Mouse (Mus musculus) heart, embryonic 10.5 days (tissue): ENCODE measurements around the gene Mpp4. TPM values are rescaled to one million over a fixed set of nuclear protein-coding genes. Genes with fewer than 3 reads are reported as not detected.

ENCODE experiments used
- DNase-seq: peaks from one replicate; pipeline ENCODE4 v3.0.0-alpha.2; 2017; ENCODE audit warnings: low spot score
- H3K27ac ChIP-seq: fragments of 300-500 bp; sonication (generic); 2 replicates; pipeline ENCODE4 v1.5.1; 2016; ENCODE audit warnings: mild to moderate bottlenecking
- H3K27me3 ChIP-seq: fragments of 300-500 bp; sonication (generic); 2 replicates; pipeline ENCODE4 v1.6.1; 2016; ENCODE audit warnings: mild to moderate bottlenecking; ENCODE audit not compliant: poor library complexity, insufficient read depth, severe bottlenecking
- H3K36me3 ChIP-seq: fragments of 300-500 bp; sonication (generic); 2 replicates; pipeline ENCODE4 v1.6.1; 2016; ENCODE audit warnings: mild to moderate bottlenecking, moderate library complexity
- H3K4me1 ChIP-seq: fragments of 300-500 bp; sonication (generic); 2 replicates; pipeline ENCODE4 v1.6.1; 2016; ENCODE audit warnings: mild to moderate bottlenecking
- H3K4me3 ChIP-seq: fragments of 300-500 bp; sonication (generic); 2 replicates; pipeline ENCODE4 v1.5.1; 2016; ENCODE audit warnings: mild to moderate bottlenecking, moderate library complexity
- H3K9me3 ChIP-seq: fragments of 300-500 bp; sonication (generic); 2 replicates; pipeline ENCODE4 v1.6.1; 2016; ENCODE audit warnings: mild to moderate bottlenecking, moderate library complexity
- WGBS: fragments of 180-500 bp; shearing (Covaris S2); methylation state at CpG from one replicate; pipeline ENCODE4 v1.1.7; 2016; 5-methylcytosine and 5-hydroxymethylcytosine counted together
- polyA plus RNA-seq: library from polyadenylated mRNA; unstranded; fragments of >200 nt; fragmentation: Nextera tagmentation; extraction: Ambion mirVana; gene quantifications from 2 replicates; pipeline ENCODE4 v1.2.1, GENCODE M21; 2016

Gene Mpp4
- polyA plus RNA-seq, 1 experiment from 2014 or later: 0.49 TPM

DNA sequence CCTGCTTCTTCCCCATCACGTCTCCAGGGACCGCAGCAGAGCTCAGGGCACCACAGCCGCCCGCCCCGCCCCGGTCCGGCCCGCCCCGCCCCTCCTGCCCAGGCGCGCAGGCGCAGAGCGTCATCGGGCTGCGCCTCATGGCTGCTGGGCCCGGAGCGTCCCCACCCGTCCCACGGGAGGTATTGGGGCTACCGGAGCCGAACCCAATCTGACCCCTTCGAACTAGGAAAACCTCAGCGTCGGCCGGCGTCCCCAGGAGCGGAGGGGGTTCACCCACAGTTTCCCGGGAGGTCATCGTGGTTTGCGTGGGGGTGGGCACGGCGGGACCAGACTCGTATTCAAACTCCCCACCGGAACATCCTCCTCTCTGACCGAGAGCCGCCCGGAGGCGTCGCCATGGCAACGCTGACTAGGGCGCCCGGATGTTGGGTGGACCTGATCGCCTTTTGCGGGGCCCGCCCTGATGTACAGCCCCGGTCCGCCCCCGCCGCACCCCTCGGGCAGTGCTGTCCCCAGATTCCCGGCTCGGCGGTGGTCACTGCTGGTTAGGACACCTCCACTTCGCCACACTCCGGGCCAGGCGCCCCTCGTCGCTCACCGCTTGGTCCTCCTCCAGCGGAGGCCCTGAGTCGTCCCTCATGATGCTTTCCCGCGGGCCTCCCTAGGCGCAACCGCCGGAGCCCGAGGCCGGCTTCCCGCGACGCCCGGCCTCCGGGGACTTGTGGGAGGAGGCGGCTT, 43.3 kb downstream of the Mpp4 start, which contains the start of gene Tmem237:
Gene Tmem237, minus strand, starts transcription at position 689 of the 738 bp plus-strand sequence.
- DNase-seq: peak; percentile 96
- peaks cover 4% of the 10 kb centered on the region; the same call in 1 of the 2 replicates for H3K4me1 ChIP-seq
- H3K4me3 ChIP-seq: peak within 1 kb of the TSS; percentile 81
- H3K9me3 ChIP-seq: no peaks in the 10 kb centered on the region
- WGBS: under 1% methylated on average over 71 of the region's 74 CpGs
- no peaks in the 10 kb centered on the region for H3K27me3 ChIP-seq
- 0 out of 2 replicates have a peak, but pooled peaks cover 4% of the 10 kb centered on the region for H3K36me3 ChIP-seq
- peak within 1 kb of the TSS; percentile 95 for H3K27ac ChIP-seq

DNA sequence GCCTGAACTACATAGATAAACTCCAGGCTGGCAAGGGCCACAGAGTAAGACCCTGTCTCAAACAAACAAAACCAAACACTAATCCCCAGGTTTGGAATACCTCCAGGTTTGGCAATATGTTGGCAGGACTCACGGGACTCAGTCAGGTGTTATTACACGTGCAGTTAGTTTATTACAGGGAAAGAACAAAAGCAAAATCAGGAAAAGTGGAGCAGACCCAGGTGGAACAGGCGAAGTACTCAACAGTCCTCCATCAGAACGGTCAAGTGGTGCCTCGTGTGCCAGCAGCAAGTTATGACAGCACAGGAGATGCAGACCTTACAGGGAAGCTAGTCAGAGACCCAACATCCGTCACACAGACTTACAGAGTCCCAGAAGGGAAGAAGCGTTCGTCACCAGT, 52.7 kb downstream of the Mpp4 start:
- no peak overlapping the region for H3K27ac ChIP-seq
- no peak for DNase-seq
- H3K36me3 ChIP-seq: peaks cover 40% of the 10 kb centered on the region
- H3K9me3 ChIP-seq: no peaks in the 10 kb centered on the region
- H3K27me3 ChIP-seq: no peaks in the 10 kb centered on the region
- WGBS: 78% methylated on average over 8 of the region's 8 CpGs
- no peak overlapping the region for H3K4me3 ChIP-seq
- H3K4me1 ChIP-seq: no peaks in the 10 kb centered on the region

DNA sequence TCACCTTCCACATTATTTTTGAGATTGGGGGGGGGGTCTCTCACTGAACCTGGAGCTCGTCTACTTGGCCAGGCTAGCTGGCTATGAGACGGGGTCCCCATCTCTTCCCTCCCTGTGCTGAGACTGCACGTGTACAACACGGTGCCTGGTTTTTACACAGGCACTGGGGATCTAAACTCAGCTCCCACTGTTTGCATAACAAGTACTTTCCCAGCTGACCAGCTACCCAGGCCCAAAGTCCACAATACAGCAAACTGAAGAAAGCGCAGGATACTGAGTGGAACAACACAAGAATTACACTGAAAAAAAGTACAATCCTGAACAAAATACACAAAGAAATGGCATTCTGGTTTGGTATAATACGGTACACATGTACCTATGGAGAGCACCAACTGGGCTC, 61.1 kb downstream of the Mpp4 start:
- Histone ChIP-seq H3K4me1 (no peaks in the 10 kb centered on the region), H3K9me3 (no peaks in the 10 kb centered on the region), H3K27ac (no peak overlapping the region), H3K27me3 (no peaks in the 10 kb centered on the region), H3K4me3 (no peak overlapping the region), H3K36me3 (peaks cover 32% of the 10 kb centered on the region)
- 89% methylated on average over 6 of the region's 6 CpGs for WGBS
- no peak for DNase-seq

DNA sequence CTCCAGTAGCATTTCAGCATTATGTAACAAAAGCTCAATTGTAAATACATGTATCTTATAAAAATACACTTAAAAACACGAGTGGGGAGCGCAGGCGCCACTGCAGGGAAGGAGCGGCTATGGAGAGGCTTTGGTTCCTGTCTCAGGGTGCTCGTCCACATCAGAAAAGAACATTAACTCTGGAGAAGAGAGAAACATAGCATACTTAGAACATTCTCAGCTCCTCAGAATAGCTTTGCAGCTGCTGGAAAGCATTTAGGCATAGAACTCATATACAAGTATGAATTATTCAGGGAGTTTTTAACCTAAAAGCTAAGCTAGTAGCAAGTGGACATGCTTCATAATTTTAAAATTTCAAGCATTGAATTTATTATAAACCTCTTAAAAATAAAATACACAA, 62.2 kb downstream of the Mpp4 start:
- 85% methylated on average over 5 of the region's 5 CpGs for WGBS

DNA sequence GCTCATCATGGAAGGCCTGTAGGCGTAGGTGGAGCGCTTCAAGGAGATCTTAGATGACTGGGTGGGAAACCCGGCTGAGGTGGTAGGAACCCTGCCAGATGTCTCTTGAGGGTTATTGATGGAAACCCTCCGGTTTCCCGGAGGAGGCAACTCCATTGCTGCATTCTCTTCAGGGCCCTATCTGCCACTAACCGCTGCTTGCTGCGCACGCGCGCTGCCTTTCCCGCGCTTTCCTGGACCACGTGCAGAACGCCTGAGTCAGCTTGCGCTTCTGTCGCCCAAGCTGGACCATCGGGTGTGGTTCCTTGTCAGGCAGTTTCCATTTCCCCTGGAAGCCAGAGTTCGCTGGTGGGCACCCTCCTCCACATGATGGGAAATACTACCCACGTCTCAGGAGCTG, 68.5 kb downstream of the Mpp4 start, which contains the start of gene C2cd6:
Gene C2cd6, minus strand, starts transcription at position 196 of the 400 bp plus-strand sequence.
- no peak for DNase-seq
- H3K27ac ChIP-seq: no peak within 1 kb of the TSS
- H3K27me3 ChIP-seq: no peaks in the 10 kb centered on the region
- H3K36me3 ChIP-seq: 0 out of 2 replicates have a peak, but pooled peaks cover 4% of the 10 kb centered on the region
- no peak within 1 kb of the TSS for H3K4me3 ChIP-seq
- H3K4me1 ChIP-seq: no peaks in the 10 kb centered on the region
- 85% methylated on average over 19 of the region's 19 CpGs for WGBS
- H3K9me3 ChIP-seq: no peaks in the 10 kb centered on the region

More for the DNA sequence above, 62.2 kb downstream of the Mpp4 start:
- Histone ChIP-seq H3K9me3 (no peaks in the 10 kb centered on the region), H3K4me3 (no peak overlapping the region), H3K4me1 (no peaks in the 10 kb centered on the region), H3K27ac (no peak overlapping the region), H3K36me3 (peaks cover 25% of the 10 kb centered on the region; the same call in 1 of the 2 replicates), H3K27me3 (no peaks in the 10 kb centered on the region)
- DNase-seq: no peak

Other genes with a start within 250 kb of the Mpp4 start
- gene Trak2, start 190.0 kb downstream of the Mpp4 start, polyA plus RNA-seq: 19.6 and 34.1 TPM in 2 replicates
- 22.8 and 23.8 TPM in 2 replicates for gene Stradb, start 189.9 kb downstream of the Mpp4 start, polyA plus RNA-seq
- gene C2cd6, start 68.5 kb downstream of the Mpp4 start, polyA plus RNA-seq: not detected in 2 replicates
- gene Tmem237, start 43.0 kb downstream of the Mpp4 start, polyA plus RNA-seq: 17.8 and 29.8 TPM in 2 replicates
- gene Als2, start 73.8 kb upstream of the Mpp4 start, polyA plus RNA-seq: 12.2 and 14.0 TPM in 2 replicates
- 0.20 TPM in 1 of 2 replicates, not detected in the other for gene Cdk15, start 93.5 kb upstream of the Mpp4 start, polyA plus RNA-seq